Mouse (Mus musculus) skeletal muscle tissue, adult 2 months (tissue): Measurements from ENCODE around the gene Mamld1.
"Not testable (repeated sequence)": the region's sequence is repeated elsewhere in the genome, so short reads cannot be mapped to it uniquely, and the experiment has no call there.

Source experiments
- DNase-seq: peaks from one replicate; pipeline ENCODE4 v3.0.0-alpha.2; 2012; ENCODE audit warnings: low read depth, low spot score

Mamld1 gene

GRCm38 (mm10) chrX:71049864-71050576, at the start of gene Mamld1:
Mamld1 (plus strand) TSS chrX:71050256.
- DNase-seq, result peak; percentile 59

GRCm38 (mm10) chrX:71024718-71025117, 25.3 kb upstream of the Mamld1 start:
- no peak for DNase-seq

GRCm38 (mm10) chrX:71028007-71028406, 22.0 kb upstream of the Mamld1 start:
- DNase-seq, result no peak

- not testable (repeated sequence) for DNase-seq
Observed at GRCm38 (mm10) chrX:71028976-71029375, 21.1 kb upstream of the Mamld1 start.

- DNase-seq, result no peak
Observed at GRCm38 (mm10) chrX:71050677-71051311, 738 bp downstream of the Mamld1 start.

- no peak for DNase-seq
Observed at GRCm38 (mm10) chrX:71051361-71052114, 1.5 kb downstream of the Mamld1 start.

GRCm38 (mm10) chrX:71052115-71052478, 2.0 kb downstream of the Mamld1 start:
- peak; percentile 36 for DNase-seq

GRCm38 (mm10) chrX:71052481-71053216, 2.6 kb downstream of the Mamld1 start:
- no peak for DNase-seq

- no peak for DNase-seq
Observed at GRCm38 (mm10) chrX:71053246-71053645, 3.2 kb downstream of the Mamld1 start.

- no peak for DNase-seq
Observed at GRCm38 (mm10) chrX:71056968-71057367, 6.9 kb downstream of the Mamld1 start.

GRCm38 (mm10) chrX:71085092-71085807, 35.2 kb downstream of the Mamld1 start:
- no peak for DNase-seq

GRCm38 (mm10) chrX:71087370-71088079, 37.5 kb downstream of the Mamld1 start:
- DNase-seq, result no peak

GRCm38 (mm10) chrX:71088080-71088414, 38.0 kb downstream of the Mamld1 start:
- no peak for DNase-seq

- DNase-seq, result no peak
Observed at GRCm38 (mm10) chrX:71105820-71106219, 55.8 kb downstream of the Mamld1 start.

GRCm38 (mm10) chrX:71106392-71106791, 56.3 kb downstream of the Mamld1 start:
- peak; percentile 76 for DNase-seq

- peak; percentile 46 for DNase-seq
Observed at GRCm38 (mm10) chrX:71108056-71108735, 58.1 kb downstream of the Mamld1 start.

GRCm38 (mm10) chrX:71110333-71110732, 60.3 kb downstream of the Mamld1 start:
- no peak for DNase-seq

GRCm38 (mm10) chrX:71122359-71123293, 72.6 kb downstream of the Mamld1 start:
- no peak for DNase-seq

GRCm38 (mm10) chrX:71125013-71125412, 75.0 kb downstream of the Mamld1 start:
- no peak for DNase-seq
